Mouse (Mus musculus): ENCODE measurements at regions not wholly inside any gene's neighbourhood (a gene's known extent, or its start where the extent isn't known, plus 50 kb on each side); places are given as distances from the start of the nearest gene placed in this dataset.
"Not testable (repeated sequence)": the region's sequence is repeated elsewhere in the genome, so short reads cannot be mapped to it uniquely, and the experiment has no call there.

DNA sequence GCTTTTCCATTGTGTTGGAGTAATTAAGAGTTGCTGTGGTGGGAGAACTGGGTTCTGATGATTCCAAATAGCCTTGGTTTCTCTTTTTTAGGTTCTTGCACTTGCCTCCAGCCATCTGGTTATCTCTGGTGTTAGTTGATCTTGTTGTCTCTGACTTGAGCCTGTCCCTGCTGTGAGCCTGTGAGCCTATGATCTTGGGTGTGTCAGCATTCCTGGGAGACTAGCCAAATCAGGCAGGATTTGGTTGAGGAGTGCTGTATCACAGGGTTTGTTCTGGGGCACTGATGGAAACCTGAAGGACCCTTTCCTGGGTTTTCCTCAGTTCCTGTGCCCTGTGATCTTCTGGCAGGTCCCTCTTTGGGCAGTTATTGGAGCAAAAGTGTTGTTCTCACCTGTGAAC, 406.8 kb upstream of the Ppp6c start:
- DNase-seq: no peak

DNA sequence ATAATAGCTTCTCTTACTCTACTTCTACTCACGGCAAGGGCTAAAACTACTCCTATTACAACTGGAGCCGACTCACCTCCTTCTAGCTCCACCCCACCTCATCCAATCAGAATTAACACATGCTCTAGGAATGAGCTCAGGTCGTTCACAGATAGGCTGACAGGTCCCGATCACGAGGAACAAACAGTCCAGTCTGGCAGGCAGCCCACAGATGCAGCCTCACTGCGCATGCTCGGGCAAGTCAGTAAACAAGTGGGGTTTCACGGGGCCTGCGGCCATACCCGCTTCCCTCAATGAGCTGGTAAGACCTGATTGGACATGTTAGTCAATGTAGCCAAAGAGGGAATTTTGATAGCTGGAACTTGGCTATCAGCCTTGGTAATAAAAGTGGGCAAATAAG, 388.0 kb upstream of the Ppp6c start:
- no peak for DNase-seq

DNA sequence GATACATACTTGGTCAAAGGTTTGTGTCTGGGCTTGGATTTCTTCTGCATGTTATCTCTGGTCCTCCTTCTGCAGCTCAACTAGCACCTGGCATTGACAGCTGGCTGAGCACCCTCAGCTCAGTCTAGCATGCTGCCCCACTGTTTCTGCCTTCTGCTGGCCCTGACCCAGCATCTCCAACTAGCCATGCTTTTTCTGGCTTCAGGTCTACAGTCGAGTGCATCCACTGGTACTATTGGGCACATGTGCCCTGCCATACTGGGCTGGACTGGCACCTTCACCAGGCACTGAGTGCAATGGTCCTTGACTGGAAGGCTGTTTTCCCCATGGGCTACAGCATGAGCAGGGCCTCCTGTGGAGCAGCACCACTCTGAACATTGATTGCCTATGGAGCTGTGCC, 386.6 kb upstream of the Ppp6c start:
- DNase-seq: no peak

DNA sequence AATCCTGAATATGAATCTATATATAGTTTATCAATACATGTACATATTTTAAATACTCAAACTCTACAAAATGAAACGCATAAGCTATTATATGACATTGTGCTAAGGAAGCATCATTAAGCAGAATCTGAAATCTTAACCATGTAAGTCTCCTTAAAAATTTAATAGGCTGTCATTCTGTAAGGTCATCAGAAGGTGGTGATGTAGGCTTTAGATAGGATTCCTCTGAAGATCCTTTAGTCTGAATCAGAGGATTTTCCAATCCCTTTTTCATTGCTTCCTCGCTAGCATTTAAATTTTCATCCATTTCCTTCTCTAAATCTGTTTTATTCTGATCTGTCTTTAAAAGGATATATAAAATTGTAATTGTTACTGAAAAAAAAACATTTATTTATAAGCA, 386.0 kb upstream of the Ppp6c start:
- peak; percentile 1 for DNase-seq

DNA sequence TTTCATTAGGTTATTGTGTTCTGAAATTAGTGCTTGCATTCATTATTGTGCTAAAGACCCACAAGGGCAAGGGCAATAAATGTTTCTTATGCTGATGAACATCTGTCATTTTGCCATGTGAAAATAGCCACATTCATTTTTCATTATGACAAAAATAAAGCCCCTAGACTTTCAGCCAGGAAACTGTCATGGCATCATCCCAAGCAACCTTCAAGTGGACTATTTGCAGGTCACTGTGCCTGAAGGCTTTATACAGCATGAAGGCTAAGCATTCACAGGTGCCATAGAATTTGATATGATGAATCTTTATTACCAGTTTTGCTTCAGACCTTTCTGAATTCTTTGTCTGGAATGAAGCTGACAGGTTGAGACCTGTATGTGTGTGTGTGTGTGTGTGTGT, 376.0 kb upstream of the Ppp6c start:
- no peak for DNase-seq

DNA sequence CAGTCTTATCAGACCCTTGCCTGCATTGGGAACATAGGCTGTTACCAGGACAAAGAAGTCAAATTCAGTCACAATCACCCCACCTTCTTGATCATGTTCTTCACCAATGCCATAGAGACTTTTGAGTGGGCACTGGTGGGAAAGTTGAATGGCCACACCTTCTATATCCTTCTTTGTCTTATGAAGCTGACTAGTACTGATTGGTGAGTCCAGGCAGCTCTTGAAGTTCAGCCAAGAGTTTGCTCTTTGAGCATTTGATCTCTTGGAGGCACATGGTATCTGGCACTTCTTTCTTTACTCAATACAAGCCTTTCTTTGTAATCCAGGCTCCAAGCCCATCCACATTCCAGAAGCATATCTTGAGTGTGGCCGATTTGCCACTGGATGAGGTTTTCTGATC, 331.9 kb upstream of the Ppp6c start:
- no peak for DNase-seq

DNA sequence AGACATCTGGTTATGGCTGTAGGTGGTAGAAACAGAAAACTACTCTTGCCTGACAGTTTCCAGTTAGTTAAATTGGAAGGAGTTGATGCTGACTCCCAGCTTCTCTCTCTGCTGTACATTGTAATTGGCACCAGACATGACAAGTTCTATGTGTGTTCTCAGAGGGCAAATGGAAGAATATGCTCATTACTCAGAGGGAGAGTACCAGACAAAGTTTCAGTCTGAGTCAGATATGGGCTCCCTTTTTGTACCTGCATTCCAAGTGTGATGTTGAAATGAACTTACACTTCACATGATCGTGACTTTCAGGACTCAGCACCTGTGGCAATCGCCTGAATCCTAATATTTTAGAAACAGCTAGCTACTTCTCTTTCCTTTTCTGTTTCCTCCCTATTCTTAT, 281.7 kb upstream of the Ppp6c start:
- no peak for DNase-seq

DNA sequence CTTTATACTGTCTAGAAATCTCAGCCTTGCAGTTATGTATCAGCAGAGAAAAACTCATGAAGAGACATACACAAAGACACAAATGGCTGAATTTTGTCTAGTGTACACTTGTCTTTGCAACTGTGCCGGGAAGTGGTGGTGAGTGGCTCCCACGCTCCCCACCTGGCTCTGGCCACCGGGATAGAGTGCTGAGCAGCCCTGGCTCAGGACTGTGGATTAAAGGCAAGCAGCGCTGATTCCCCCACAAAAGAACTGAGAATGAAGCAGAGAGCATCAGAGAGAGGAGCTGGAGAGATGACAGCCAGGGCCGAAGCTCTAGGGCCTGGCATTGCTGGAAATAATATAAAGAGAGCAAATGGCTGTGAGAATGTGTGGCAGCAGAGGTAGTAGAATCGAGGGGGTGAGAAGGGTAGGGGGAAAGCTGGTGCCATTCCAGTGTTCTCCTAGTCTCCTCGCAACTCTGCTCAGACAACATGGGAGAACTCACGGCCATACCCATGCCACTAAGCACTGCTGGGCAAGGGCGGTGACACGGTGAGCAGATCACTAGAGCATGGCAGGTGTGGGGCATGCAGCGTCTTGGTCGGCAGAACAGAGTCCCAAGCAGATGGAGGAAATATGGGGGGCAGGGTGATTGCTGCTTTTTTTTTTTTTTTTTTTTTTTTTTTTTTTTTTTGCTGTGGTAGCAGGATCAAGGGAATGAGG, 257.1 kb upstream of the Ppp6c start:
- no peak for DNase-seq

DNA sequence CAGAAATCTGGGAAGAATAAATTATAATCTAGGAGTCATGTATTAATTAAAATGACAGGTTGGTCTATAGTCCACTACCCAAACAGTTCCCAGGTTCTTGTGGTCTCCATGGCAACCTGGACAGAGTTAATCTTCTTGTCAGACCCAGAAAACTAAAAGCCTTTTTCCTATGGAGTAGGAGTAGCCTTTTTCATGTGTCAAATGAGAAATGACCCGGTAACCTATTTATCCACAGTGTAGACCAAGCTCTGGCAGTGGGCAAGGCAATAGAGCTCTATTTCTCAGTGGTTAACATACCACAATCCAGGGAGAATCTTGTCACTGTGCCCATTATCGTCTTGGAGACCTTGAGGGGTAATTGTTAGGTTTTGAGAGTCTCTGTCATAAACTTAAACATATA, 256.4 kb upstream of the Ppp6c start:
- DNase-seq: peak; percentile 4

DNA sequence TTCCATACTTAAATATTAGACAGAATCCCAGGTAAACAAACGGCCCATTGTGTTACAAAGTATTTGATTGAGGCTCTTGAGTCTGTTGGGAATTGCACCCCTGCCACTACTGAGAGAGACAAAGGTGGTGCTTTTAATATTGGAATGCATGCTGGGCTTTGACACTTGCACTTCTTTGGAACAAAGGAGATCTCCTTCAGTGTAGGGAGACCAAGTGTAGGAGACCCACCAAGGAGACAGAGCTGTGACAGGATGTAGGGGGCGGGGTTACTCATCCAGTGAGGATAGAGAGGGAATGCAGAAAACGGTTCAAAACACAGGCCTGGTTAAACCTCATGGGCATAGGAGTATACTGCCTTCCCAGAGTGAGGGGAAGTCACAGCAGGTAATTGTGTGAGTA, 254.0 kb upstream of the Ppp6c start:
- no peak for DNase-seq

DNA sequence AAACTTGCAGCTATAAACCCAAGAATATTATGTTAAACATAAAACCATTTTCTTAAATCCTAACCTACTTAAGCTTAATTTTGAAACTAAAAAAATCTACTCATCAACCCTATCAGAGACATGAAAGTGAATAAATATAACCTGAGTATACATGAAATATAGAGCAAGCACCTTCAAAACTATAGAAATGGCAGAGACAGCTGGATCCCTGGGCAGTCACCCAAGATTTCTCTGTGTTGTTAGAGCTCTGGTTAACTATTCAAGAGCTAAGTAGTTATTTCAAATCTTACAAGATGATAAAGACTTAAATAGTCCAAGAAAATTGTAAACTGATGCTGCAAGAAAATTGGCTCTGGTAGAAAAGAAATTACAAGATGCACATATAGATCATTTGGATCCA, 246.7 kb upstream of the Ppp6c start:
- not testable (repeated sequence) for DNase-seq
